Mouse (Mus musculus) midbrain, embryonic 10.5 days (tissue): ENCODE measurements around the gene Acox1. TPM values are rescaled to one million over a fixed set of nuclear protein-coding genes. Genes with fewer than 3 reads are reported as not detected.

ENCODE experiments used
- DNase-seq: peaks from one replicate; pipeline ENCODE4 v3.0.0-alpha.2; 2017; ENCODE audit warnings: low spot score
- H3K27ac ChIP-seq: fragments of 300-500 bp; sonication (generic); replicated peaks from 2 replicates; pipeline ENCODE4 v1.5.1; 2016; ENCODE audit warnings: mild to moderate bottlenecking
- H3K27me3 ChIP-seq: fragments of 300-500 bp; sonication (generic); 2 replicates; pipeline ENCODE4 v1.6.1; 2016; ENCODE audit warnings: low read depth, mild to moderate bottlenecking; ENCODE audit not compliant: poor library complexity, severe bottlenecking
- H3K36me3 ChIP-seq: fragments of 300-500 bp; sonication (generic); 2 replicates; pipeline ENCODE4 v1.6.1; 2016; ENCODE audit warnings: mild to moderate bottlenecking, moderate library complexity
- H3K4me1 ChIP-seq: fragments of 300-500 bp; sonication (generic); 2 replicates; pipeline ENCODE4 v1.6.1; 2016
- H3K4me3 ChIP-seq: fragments of 300-500 bp; sonication (generic); 2 replicates; pipeline ENCODE4 v1.5.1; 2016; ENCODE audit warnings: mild to moderate bottlenecking, moderate library complexity
- H3K9me3 ChIP-seq: fragments of 300-500 bp; sonication (generic); replicated peaks from 2 replicates; pipeline ENCODE4 v1.6.1; 2016; ENCODE audit warnings: mild to moderate bottlenecking
- WGBS: fragments of 180-500 bp; shearing (Covaris S2); methylation state at CpG from one replicate; pipeline ENCODE4 v1.1.7; 2016; 5-methylcytosine and 5-hydroxymethylcytosine counted together
- polyA plus RNA-seq: library from polyadenylated mRNA; unstranded; fragments of >200 nt; fragmentation: Nextera tagmentation; extraction: Ambion mirVana; gene quantifications from 2 replicates; pipeline ENCODE4 v1.2.1, GENCODE M21; 2016

Acox1 gene
- polyA plus RNA-seq, 1 experiment from 2014 or later: 21.2 TPM

GRCm38 (mm10) chr11:116148761-116149221, 50.1 kb downstream of the Acox1 start:
- peaks cover 7% of the 10 kb centered on the region; the same call in 1 of the 2 replicates for H3K4me1 ChIP-seq
- peak overlapping the region; percentile 13; the same call in 1 of the 2 replicates for H3K27ac ChIP-seq
- H3K9me3 ChIP-seq: no peaks in the 10 kb centered on the region
- no peak overlapping the region for H3K4me3 ChIP-seq
- no peaks in the 10 kb centered on the region for H3K27me3 ChIP-seq
- H3K36me3 ChIP-seq: peaks cover 100% of the 10 kb centered on the region
- 68% methylated on average over 20 of the region's 20 CpGs for WGBS
- no peak for DNase-seq

- H3K4me3 ChIP-seq: no peak overlapping the region
- no peak for DNase-seq
- H3K4me1 ChIP-seq: peaks cover 7% of the 10 kb centered on the region; the same call in 1 of the 2 replicates
- no peak overlapping the region for H3K27ac ChIP-seq
- no peaks in the 10 kb centered on the region for H3K27me3 ChIP-seq
- H3K36me3 ChIP-seq: peaks cover 100% of the 10 kb centered on the region
- 77% methylated on average over 25 of the region's 25 CpGs for WGBS
- no peaks in the 10 kb centered on the region for H3K9me3 ChIP-seq
These were observed 52.4 kb downstream of the Acox1 start for GRCm38 (mm10) chr11:116146294-116146985.

GRCm38 (mm10) chr11:116145481-116146293, 53.2 kb downstream of the Acox1 start:
- Histone ChIP-seq H3K27me3 (no peaks in the 10 kb centered on the region), H3K36me3 (peaks cover 94% of the 10 kb centered on the region), H3K27ac (no peak overlapping the region; the same call in 1 of the 2 replicates), H3K4me3 (no peak overlapping the region), H3K9me3 (no peaks in the 10 kb centered on the region), H3K4me1 (peaks cover 7% of the 10 kb centered on the region; the same call in 1 of the 2 replicates)
- DNase-seq: no peak
- WGBS: 56% methylated on average over 18 of the region's 18 CpGs

GRCm38 (mm10) chr11:116143468-116143867, 55.4 kb downstream of the Acox1 start:
- Histone ChIP-seq H3K4me3 (no peak overlapping the region), H3K9me3 (no peaks in the 10 kb centered on the region), H3K27me3 (no peaks in the 10 kb centered on the region), H3K36me3 (peaks cover 72% of the 10 kb centered on the region), H3K27ac (no peak overlapping the region), H3K4me1 (peaks cover 10% of the 10 kb centered on the region; the same call in 1 of the 2 replicates)
- DNase-seq: no peak
- 96% methylated on average over 3 of the region's 3 CpGs for WGBS

- Histone ChIP-seq H3K27ac (peak overlapping the region; percentile 42; the same call in 1 of the 2 replicates), H3K27me3 (no peaks in the 10 kb centered on the region), H3K9me3 (no peaks in the 10 kb centered on the region), H3K4me1 (peaks cover 16% of the 10 kb centered on the region), H3K4me3 (no peak overlapping the region), H3K36me3 (peaks cover 61% of the 10 kb centered on the region)
- DNase-seq: no peak
- 75% methylated on average over 10 of the region's 10 CpGs for WGBS
These were observed 56.4 kb downstream of the Acox1 start for GRCm38 (mm10) chr11:116142211-116142991.

GRCm38 (mm10) chr11:116138468-116139138, 60.2 kb downstream of the Acox1 start, which contains the start of gene Mrpl38:
TSS of gene Mrpl38 (minus strand) at chr11:116138868.
- peak within 1 kb of the TSS; percentile 88 for H3K27ac ChIP-seq
- peaks cover 26% of the 10 kb centered on the region for H3K4me1 ChIP-seq
- H3K36me3 ChIP-seq: peaks cover 58% of the 10 kb centered on the region
- under 1% methylated on average over 60 of the region's 60 CpGs for WGBS
- peak within 1 kb of the TSS; percentile 89 for H3K4me3 ChIP-seq
- peak; percentile 97 for DNase-seq
- H3K9me3 ChIP-seq: no peaks in the 10 kb centered on the region
- no peaks in the 10 kb centered on the region for H3K27me3 ChIP-seq

GRCm38 (mm10) chr11:116138096-116138467, 60.8 kb downstream of the Acox1 start:
- peak overlapping the region; percentile 88 for H3K27ac ChIP-seq
- no peaks in the 10 kb centered on the region for H3K9me3 ChIP-seq
- WGBS: 2% methylated on average over 20 of the region's 20 CpGs
- no peaks in the 10 kb centered on the region for H3K27me3 ChIP-seq
- peaks cover 58% of the 10 kb centered on the region for H3K36me3 ChIP-seq
- no peak for DNase-seq
- H3K4me3 ChIP-seq: peak overlapping the region; percentile 89
- peaks cover 26% of the 10 kb centered on the region for H3K4me1 ChIP-seq

GRCm38 (mm10) chr11:116134171-116134570, 64.7 kb downstream of the Acox1 start:
- DNase-seq: no peak
- WGBS: 90% methylated on average over 10 of the region's 10 CpGs
- Histone ChIP-seq H3K4me1 (peaks cover 48% of the 10 kb centered on the region), H3K36me3 (peaks cover 59% of the 10 kb centered on the region), H3K27me3 (peaks cover 16% of the 10 kb centered on the region), H3K4me3 (no peak overlapping the region), H3K27ac (no peak overlapping the region), H3K9me3 (no peaks in the 10 kb centered on the region)

- Histone ChIP-seq H3K9me3 (no peaks in the 10 kb centered on the region), H3K27ac (no peak overlapping the region), H3K4me1 (peaks cover 47% of the 10 kb centered on the region), H3K36me3 (peaks cover 59% of the 10 kb centered on the region), H3K4me3 (no peak overlapping the region), H3K27me3 (peaks cover 23% of the 10 kb centered on the region)
- WGBS: 87% methylated on average over 5 of the region's 5 CpGs
- no peak for DNase-seq
These were observed 65.3 kb downstream of the Acox1 start for GRCm38 (mm10) chr11:116133497-116133896.

- Histone ChIP-seq H3K36me3 (peaks cover 59% of the 10 kb centered on the region), H3K27me3 (peaks cover 24% of the 10 kb centered on the region), H3K4me3 (no peak overlapping the region), H3K27ac (no peak overlapping the region), H3K4me1 (peaks cover 45% of the 10 kb centered on the region), H3K9me3 (no peaks in the 10 kb centered on the region)
- DNase-seq: no peak
- WGBS: 85% methylated on average over 16 of the region's 16 CpGs
These were observed 66.2 kb downstream of the Acox1 start for GRCm38 (mm10) chr11:116132366-116133333.
